Mouse (Mus musculus): ENCODE data around the gene Sfn. TPM values are rescaled to one million over a fixed set of nuclear protein-coding genes. Genes with fewer than 3 reads are reported as not detected.

Gene Sfn
- total RNA-seq, 2 experiments from 2014 or later: not detected

Other genes starting within 250 kb of the Sfn start
- gene Wdtc1, start 248.7 kb downstream of the Sfn start, total RNA-seq (2015; ENCODE audit: low replicate concordance): 16.2 and 28.5 TPM in 2 replicates
- gene Wdtc1, start 248.7 kb downstream of the Sfn start, total RNA-seq (2017; ENCODE audit: low replicate concordance): 9.0 and 10.1 TPM in 2 replicates
- gene Slc9a1, start 232.5 kb downstream of the Sfn start, total RNA-seq (2015; ENCODE audit: low replicate concordance): 15.9 and 18.4 TPM in 2 replicates
- 13.5 and 13.7 TPM in 2 replicates for gene Slc9a1, start 232.5 kb downstream of the Sfn start, total RNA-seq (2017; ENCODE audit: low replicate concordance)
- gene Tent5b, start 122.0 kb downstream of the Sfn start, total RNA-seq (2015; ENCODE audit: low replicate concordance): not detected in 2 replicates
- gene Tent5b, start 122.0 kb downstream of the Sfn start, total RNA-seq (2017; ENCODE audit: low replicate concordance): not detected in 2 replicates
- not detected in 2 replicates for gene Trnp1, start 103.6 kb downstream of the Sfn start, total RNA-seq (2015; ENCODE audit: low replicate concordance)
- not detected in 2 replicates for gene Trnp1, start 103.6 kb downstream of the Sfn start, total RNA-seq (2017; ENCODE audit: low replicate concordance)
- not detected in 2 replicates for gene Kdf1, start 83.2 kb downstream of the Sfn start, total RNA-seq (2015; ENCODE audit: low replicate concordance)
- not detected in 2 replicates for gene Kdf1, start 83.2 kb downstream of the Sfn start, total RNA-seq (2017; ENCODE audit: low replicate concordance)
- 57.3 and 70.0 TPM in 2 replicates for gene Nudc, start 56.2 kb downstream of the Sfn start, total RNA-seq (2015; ENCODE audit: low replicate concordance)
- 55.3 and 88.5 TPM in 2 replicates for gene Nudc, start 56.2 kb downstream of the Sfn start, total RNA-seq (2017; ENCODE audit: low replicate concordance)
- not detected in 2 replicates for gene Nr0b2, start 48.8 kb downstream of the Sfn start, total RNA-seq (2015; ENCODE audit: low replicate concordance)
- not detected in 2 replicates for gene Nr0b2, start 48.8 kb downstream of the Sfn start, total RNA-seq (2017; ENCODE audit: low replicate concordance)
- gene Gpatch3, start 27.4 kb downstream of the Sfn start, total RNA-seq (2015; ENCODE audit: low replicate concordance): 1.7 and 3.6 TPM in 2 replicates
- 4.1 and 19.7 TPM in 2 replicates for gene Gpatch3, start 27.4 kb downstream of the Sfn start, total RNA-seq (2017; ENCODE audit: low replicate concordance)
- 4.2 and 12.3 TPM in 2 replicates for gene Gpn2, start 17.8 kb downstream of the Sfn start, total RNA-seq (2015; ENCODE audit: low replicate concordance)
- gene Gpn2, start 17.8 kb downstream of the Sfn start, total RNA-seq (2017; ENCODE audit: low replicate concordance): 4.2 and 5.0 TPM in 2 replicates
- 8.3 and 19.3 TPM in 2 replicates for gene Zdhhc18, start 48.0 kb upstream of the Sfn start, total RNA-seq (2015; ENCODE audit: low replicate concordance)
- gene Zdhhc18, start 48.0 kb upstream of the Sfn start, total RNA-seq (2017; ENCODE audit: low replicate concordance): 3.9 and 11.2 TPM in 2 replicates
- gene Pigv, start 70.5 kb upstream of the Sfn start, total RNA-seq (2015; ENCODE audit: low replicate concordance): 1.3 and 4.0 TPM in 2 replicates
- 2.7 and 3.2 TPM in 2 replicates for gene Pigv, start 70.5 kb upstream of the Sfn start, total RNA-seq (2017; ENCODE audit: low replicate concordance)
- gene Arid1a, start 154.6 kb upstream of the Sfn start, total RNA-seq (2015; ENCODE audit: low replicate concordance): 65.8 and 102 TPM in 2 replicates
- gene Arid1a, start 154.6 kb upstream of the Sfn start, total RNA-seq (2017; ENCODE audit: low replicate concordance): 42.9 and 69.1 TPM in 2 replicates

Data from erythroid progenitor cell, adult 5-6 weeks (primary cell).